Mouse (Mus musculus) myocyte (in vitro differentiated cells): ENCODE measurements around the gene Hdac1. TPM values are rescaled to one million over a fixed set of nuclear protein-coding genes. Genes with fewer than 3 reads are reported as not detected.

Experiments used
- H3K27me3 ChIP-seq: one replicate; pipeline ENCODE4 v1.6.1; 2011; ENCODE audit not compliant: control insufficient read depth, insufficient read depth, insufficient read length
- H3K36me3 ChIP-seq: one replicate; pipeline ENCODE4 v1.6.1; 2011; ENCODE audit not compliant: control insufficient read depth, insufficient read depth
- H3K4me2 ChIP-seq: one replicate; pipeline ENCODE4 v1.6.1; 2011; ENCODE audit warnings: low read depth, control low read depth
- H3K4me3 ChIP-seq: one replicate; pipeline ENCODE4 v1.5.1; 2011; ENCODE audit warnings: mild to moderate bottlenecking, control low read depth, moderate library complexity
- H3K79me2 ChIP-seq: one replicate; pipeline ENCODE4 v1.6.1; 2011; ENCODE audit not compliant: control insufficient read depth, insufficient read depth
- H3ac ChIP-seq: one replicate; pipeline ENCODE4 v1.6.1; 2011; ENCODE audit not compliant: control insufficient read depth, insufficient read length
- CEBPB ChIP-seq: IDR thresholded peaks from 2 replicates; pipeline ENCODE4 v1.6.1; 2011; ENCODE audit warnings: mild to moderate bottlenecking, moderate library complexity; ENCODE audit not compliant: poor library complexity, insufficient read depth, severe bottlenecking
- E2F4 ChIP-seq: IDR thresholded peaks from one replicate; pipeline ENCODE4 v1.6.1; 2011; ENCODE audit warnings: mild to moderate bottlenecking, control low read depth, moderate library complexity; ENCODE audit not compliant: insufficient read depth
- MAX ChIP-seq: IDR thresholded peaks from one replicate; pipeline ENCODE4 v1.6.1; 2011; ENCODE audit warnings: low read depth, mild to moderate bottlenecking, control low read depth
- MYOD1 ChIP-seq, 3 experiments: IDR thresholded peaks; one replicate each; pipeline ENCODE4 v1.6.1; 2011; ENCODE audit warnings: control low read depth in 2 of 3, low read depth in 2 of 3, mild to moderate bottlenecking in 2 of 3, moderate library complexity in 1 of 3; ENCODE audit not compliant: insufficient read length in 2 of 3, control insufficient read depth in 1 of 3
- MYOG ChIP-seq, 3 experiments: IDR thresholded peaks; one replicate each; pipeline ENCODE4 v1.6.1; 2011; ENCODE audit warnings: control low read depth in 2 of 3, low read depth in 2 of 3, mild to moderate bottlenecking in 2 of 3; ENCODE audit not compliant: insufficient read length in 2 of 3, control insufficient read depth in 1 of 3, insufficient read depth in 1 of 3
- POLR2A ChIP-seq: IDR thresholded peaks from one replicate; pipeline ENCODE4 v1.6.1; 2011; ENCODE audit warnings: low read depth, mild to moderate bottlenecking, control low read depth, moderate library complexity; ENCODE audit not compliant: insufficient read length
- POLR2AphosphoS2 ChIP-seq: IDR thresholded peaks from one replicate; pipeline ENCODE4 v1.6.1; 2011; ENCODE audit warnings: low read depth, control low read depth; ENCODE audit not compliant: insufficient read length
- REST ChIP-seq: IDR thresholded peaks from one replicate; pipeline ENCODE4 v1.6.1; 2011; ENCODE audit warnings: mild to moderate bottlenecking, control low read depth, moderate library complexity; ENCODE audit not compliant: insufficient read depth, insufficient read length
- SRF ChIP-seq: IDR thresholded peaks from one replicate; pipeline ENCODE4 v1.6.1; 2011; ENCODE audit warnings: low read depth; ENCODE audit not compliant: control insufficient read depth, insufficient read length
- TCF12 ChIP-seq: IDR thresholded peaks from one replicate; pipeline ENCODE4 v1.6.1; 2011; ENCODE audit warnings: mild to moderate bottlenecking, control low read depth; ENCODE audit not compliant: poor library complexity, insufficient read depth, severe bottlenecking
- TCF3 ChIP-seq: IDR thresholded peaks from one replicate; pipeline ENCODE4 v1.6.1; 2011; ENCODE audit warnings: low read depth, control low read depth; ENCODE audit not compliant: insufficient read length
- USF1 ChIP-seq: IDR thresholded peaks from one replicate; pipeline ENCODE4 v1.6.1; 2011; ENCODE audit warnings: low read depth, mild to moderate bottlenecking, control low read depth, moderate library complexity
- polyA plus RNA-seq: library from polyadenylated mRNA; unstranded; fragments of >200 nt; fragmentation: generic; extraction: Trizol; gene quantifications from one replicate; pipeline ENCODE4 v1.2.1, GENCODE M21; 2012; ENCODE audit warnings: missing spikeins

Hdac1 gene
- polyA plus RNA-seq, 1 experiment, result 50.4 TPM

DNA sequence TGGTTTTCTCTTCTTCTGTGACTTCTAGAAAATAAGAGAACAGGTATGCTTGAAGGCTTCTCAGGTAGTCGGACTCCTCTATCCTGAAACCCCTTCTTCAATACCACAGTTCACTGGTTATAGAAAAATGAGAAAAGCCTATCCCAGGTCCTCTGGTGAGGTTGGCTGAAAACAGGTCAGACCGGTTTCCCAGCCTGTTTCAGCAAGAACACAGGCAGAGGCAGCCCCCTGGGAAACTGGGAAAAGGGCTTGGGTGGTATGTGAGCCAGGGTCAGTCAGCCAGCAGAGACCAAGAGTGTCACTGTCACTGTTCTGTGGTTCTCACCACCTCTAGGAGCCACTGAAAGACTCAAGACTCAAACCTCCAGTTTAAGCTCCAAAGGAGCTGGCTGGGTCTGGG, 25.6 kb downstream of the Hdac1 start:
- H3K4me2 ChIP-seq, result no peak overlapping the region
- H3K27me3 ChIP-seq, result no peaks in the 10 kb centered on the region
- TF ChIP-seq CEBPB (no peak), TCF12 (no peak), MAX (no peak), REST (no peak), SRF (no peak), MYOD1 (IDR thresholded peaks at IDR 0.05; ENCODE audit: control insufficient read depth in 1 of 3, insufficient read length in 2 of 3, low read depth in 2 of 3) (no peak), USF1 (no peak), POLR2AphosphoS2 (no peak), E2F4 (no peak), MYOG (IDR thresholded peaks at IDR 0.05; ENCODE audit: control insufficient read depth in 1 of 3, insufficient read depth in 1 of 3, insufficient read length in 2 of 3, low read depth in 2 of 3) (no peak), POLR2A (no peak), TCF3 (no peak)
- H3K4me3 ChIP-seq, result no peak overlapping the region
- no peaks in the 10 kb centered on the region for H3K79me2 ChIP-seq
- H3K36me3 ChIP-seq, result peaks cover 11% of the 10 kb centered on the region
- no peak overlapping the region for H3ac ChIP-seq

- Histone ChIP-seq H3K79me2 (no peaks in the 10 kb centered on the region), H3K4me3 (peak overlapping the region; percentile 28), H3K27me3 (no peaks in the 10 kb centered on the region), H3ac (peak overlapping the region; percentile 42), H3K36me3 (no peaks in the 10 kb centered on the region), H3K4me2 (peak overlapping the region; percentile 60)
- peak in 2 of 3 experiments; percentile 9 to 14 for TF ChIP-seq MYOD1 (IDR thresholded peaks at IDR 0.05; ENCODE audit: control insufficient read depth in 1 of 3, insufficient read length in 2 of 3, low read depth in 2 of 3)
- TF ChIP-seq POLR2AphosphoS2, result peak; percentile 33
- TF ChIP-seq USF1, result no peak
- peak in 1 of 3 experiments; percentile 6 for TF ChIP-seq MYOG (IDR thresholded peaks at IDR 0.05; ENCODE audit: control insufficient read depth in 1 of 3, insufficient read depth in 1 of 3, insufficient read length in 2 of 3, low read depth in 2 of 3)
- no peak for TF ChIP-seq TCF12
- no peak for TF ChIP-seq TCF3
- no peak for TF ChIP-seq SRF
- TF ChIP-seq POLR2A, result no peak
- TF ChIP-seq E2F4, result no peak
Observed at GRCm38 (mm10) chr4:129514300-129514898, 28.1 kb downstream of the Hdac1 start.

- Histone ChIP-seq H3K27me3 (no peaks in the 10 kb centered on the region), H3K36me3 (no peaks in the 10 kb centered on the region), H3K4me3 (peak overlapping the region; percentile 28), H3ac (peak overlapping the region; percentile 42), H3K4me2 (peak overlapping the region; percentile 60), H3K79me2 (no peaks in the 10 kb centered on the region)
- TF ChIP-seq MYOD1 (IDR thresholded peaks at IDR 0.05; ENCODE audit: control insufficient read depth in 1 of 3, insufficient read length in 2 of 3, low read depth in 2 of 3) (peak in 1 of 3 experiments; percentile 3), POLR2AphosphoS2 (no peak)
Observed at GRCm38 (mm10) chr4:129513891-129514290, 28.6 kb downstream of the Hdac1 start.

DNA sequence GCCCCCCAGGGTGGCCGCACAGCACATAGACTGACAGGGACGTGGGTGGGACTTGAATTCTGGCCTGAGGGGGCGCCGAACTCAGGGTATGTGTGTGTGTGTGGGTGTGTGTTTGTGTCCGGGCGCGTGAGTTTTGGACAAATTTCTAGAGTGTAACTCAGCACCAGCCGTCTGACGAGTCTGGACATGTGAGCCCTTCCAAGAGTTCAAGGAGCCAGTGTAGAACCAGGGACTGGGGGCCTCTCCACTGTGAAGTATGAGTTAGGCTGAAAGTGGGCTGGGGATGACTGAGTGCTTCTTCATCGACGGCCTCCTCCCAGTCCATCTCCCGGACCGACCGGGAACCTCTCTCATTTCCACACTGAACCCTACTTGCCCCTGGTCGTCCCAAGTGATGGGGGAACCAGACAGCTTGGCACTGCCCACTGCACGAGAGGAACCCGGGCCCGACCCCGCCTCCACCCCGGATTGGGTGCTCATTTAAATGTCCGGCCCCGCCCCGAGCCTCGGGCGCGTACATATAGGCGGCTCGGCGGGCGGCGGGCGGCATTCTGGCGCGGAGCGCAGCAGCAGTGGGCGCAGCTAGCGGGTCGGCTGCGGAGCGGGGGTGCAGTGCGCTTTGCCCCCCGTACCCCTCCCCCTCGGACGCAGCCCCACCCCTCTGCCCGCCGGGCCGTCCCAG, 29.3 kb downstream of the Hdac1 start, which contains the start of gene Marcksl1:
Gene Marcksl1 (plus strand): TSS at position 496 of the 682 bp plus-strand sequence.
- peak within 1 kb of the TSS; percentile 60 for H3K4me2 ChIP-seq
- peak within 1 kb of the TSS; percentile 28 for H3K4me3 ChIP-seq
- H3K27me3 ChIP-seq, result no peaks in the 10 kb centered on the region
- peak within 1 kb of the TSS; percentile 42 for H3ac ChIP-seq
- H3K36me3 ChIP-seq, result no peaks in the 10 kb centered on the region
- no peaks in the 10 kb centered on the region for H3K79me2 ChIP-seq
- TF ChIP-seq POLR2AphosphoS2 (peak; percentile 94), POLR2A (peak; percentile 92), TCF3 (no peak)

DNA sequence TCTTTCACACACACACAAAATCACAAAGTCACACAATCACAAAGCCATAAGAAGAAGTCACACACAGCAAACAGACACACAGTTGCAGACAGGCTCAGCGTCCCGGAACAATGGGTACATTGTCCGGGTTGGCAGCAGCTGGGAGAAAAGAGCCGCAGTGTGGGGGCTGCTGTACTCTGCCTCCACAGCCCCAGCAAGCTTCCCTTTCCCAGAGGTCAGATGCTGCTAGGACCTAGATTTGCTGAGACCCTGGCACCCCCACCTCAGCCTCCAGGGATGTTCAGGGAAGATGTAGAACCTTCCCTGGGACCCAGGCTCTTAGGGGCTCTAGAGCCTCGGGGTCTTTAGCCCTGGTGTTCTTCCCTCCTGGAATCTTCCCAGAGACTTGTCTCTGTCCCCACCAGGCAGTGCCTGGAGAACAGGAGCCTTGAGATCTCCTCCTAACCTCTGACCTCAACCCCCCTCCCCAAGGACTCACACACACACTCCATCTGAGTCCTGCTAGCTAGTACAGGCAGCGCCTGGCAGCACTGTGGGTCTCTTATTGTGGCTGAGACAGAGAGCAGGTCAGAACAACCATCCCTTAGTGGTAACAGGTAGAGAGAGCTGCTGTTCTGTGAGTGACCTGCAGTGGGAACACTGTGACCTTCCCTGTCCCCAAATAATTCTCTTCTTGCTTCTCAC, 31.0 kb downstream of the Hdac1 start:
- Histone ChIP-seq H3ac (no peak overlapping the region), H3K4me3 (no peak overlapping the region), H3K27me3 (no peaks in the 10 kb centered on the region), H3K36me3 (no peaks in the 10 kb centered on the region), H3K79me2 (no peaks in the 10 kb centered on the region), H3K4me2 (no peak overlapping the region)
- TF ChIP-seq MYOD1 (IDR thresholded peaks at IDR 0.05; ENCODE audit: control insufficient read depth in 1 of 3, insufficient read length in 2 of 3, low read depth in 2 of 3), result peak in 1 of 3 experiments; percentile 9
- TF ChIP-seq SRF, result no peak
- peak in 1 of 3 experiments; percentile 23 for TF ChIP-seq MYOG (IDR thresholded peaks at IDR 0.05; ENCODE audit: control insufficient read depth in 1 of 3, insufficient read depth in 1 of 3, insufficient read length in 2 of 3, low read depth in 2 of 3)
